Mouse (Mus musculus) lung, postnatal 14 days (tissue): ENCODE data around the gene Dkk2.

ENCODE experiments used
- DNase-seq: peaks from one replicate; pipeline ENCODE4 v3.0.0; 2021

Gene Dkk2

DNA sequence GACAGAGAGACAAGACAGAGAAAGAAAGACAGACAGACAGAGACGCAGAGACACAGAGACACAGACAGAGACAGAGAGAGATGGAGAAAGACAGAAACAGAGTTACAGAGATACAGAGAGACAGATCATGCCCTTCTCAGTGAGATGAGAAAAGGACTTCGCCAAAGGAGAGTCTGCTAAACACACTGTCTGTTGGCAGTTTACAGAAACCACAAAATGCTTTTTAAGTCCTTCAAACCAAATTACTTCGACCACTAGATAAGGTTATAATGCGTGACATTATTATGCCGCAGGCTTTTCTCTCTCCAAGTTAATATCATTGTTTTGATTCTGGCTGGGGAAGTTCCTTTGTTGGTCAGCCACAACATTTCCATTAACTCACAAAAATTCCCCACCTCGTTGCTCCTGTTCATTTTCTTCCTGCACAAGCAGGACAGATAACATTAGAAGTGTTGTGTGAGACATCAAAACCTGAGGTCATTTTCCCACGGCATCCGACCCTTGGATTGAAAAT is 40.2 kb downstream of the Dkk2 start:
- DNase-seq = no peak

DNA sequence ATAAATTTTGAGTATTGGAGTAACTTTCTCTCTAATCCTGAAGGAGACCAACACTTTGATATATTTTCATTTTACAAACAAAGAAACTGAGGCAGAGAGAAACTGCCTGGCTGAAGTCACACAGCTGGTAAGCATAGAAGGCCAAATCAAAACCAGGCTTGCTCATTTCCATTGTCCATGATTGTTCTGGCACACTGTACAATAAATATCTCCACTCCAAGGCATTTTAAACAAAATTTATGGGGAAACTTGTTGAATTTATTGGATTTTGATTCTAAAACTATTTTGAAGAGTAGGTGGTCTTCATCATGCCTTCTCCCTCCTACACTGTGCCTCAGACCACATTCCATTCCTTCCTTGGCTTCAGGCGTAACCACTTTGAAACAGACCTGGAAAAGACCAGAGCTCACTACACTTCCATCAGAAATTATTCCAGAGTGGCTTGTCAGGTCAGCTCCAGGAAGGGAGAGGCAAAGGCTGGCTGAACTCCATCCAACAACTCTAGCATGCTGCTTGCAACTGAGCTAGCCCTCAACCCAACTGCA is 44.7 kb downstream of the Dkk2 start:
- no peak for DNase-seq

DNA sequence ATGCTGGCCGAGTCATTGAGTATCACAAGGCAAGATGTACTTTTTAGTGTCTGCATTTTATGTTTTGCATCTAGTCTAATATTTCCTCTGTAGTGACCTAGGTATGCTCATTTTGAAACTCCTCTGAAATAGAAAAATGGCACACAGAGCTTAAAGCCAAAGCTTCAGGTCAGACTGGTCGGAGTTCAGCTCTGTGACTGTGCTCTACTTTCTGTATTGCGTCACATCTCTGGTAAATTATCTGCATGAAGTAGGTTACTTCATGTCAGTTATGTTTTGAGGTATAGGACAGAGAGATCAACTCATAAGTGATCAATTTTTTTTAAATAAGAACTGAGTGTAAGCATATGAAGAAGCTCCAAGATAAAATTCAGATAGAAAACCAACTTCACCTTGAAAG is 45.7 kb downstream of the Dkk2 start:
- DNase-seq = no peak

DNA sequence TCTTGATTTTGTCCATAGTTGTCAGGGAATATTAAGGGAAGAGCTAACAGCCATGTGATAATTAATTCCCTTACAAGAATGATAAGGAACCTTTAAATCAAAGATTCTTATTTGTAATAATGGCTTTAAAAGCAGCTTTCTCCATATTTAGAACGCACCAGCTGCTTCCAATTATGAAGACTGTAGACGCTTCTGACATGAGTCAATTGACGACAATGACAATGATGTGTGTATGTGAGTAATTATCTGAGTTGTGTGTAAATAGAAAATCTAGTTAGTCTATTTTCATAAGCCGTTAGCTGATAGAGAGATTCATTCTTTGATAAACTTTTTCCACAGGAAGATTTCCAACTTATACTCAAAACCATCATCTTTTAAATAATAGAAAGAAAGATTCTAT is 46.8 kb downstream of the Dkk2 start:
- no peak for DNase-seq

DNA sequence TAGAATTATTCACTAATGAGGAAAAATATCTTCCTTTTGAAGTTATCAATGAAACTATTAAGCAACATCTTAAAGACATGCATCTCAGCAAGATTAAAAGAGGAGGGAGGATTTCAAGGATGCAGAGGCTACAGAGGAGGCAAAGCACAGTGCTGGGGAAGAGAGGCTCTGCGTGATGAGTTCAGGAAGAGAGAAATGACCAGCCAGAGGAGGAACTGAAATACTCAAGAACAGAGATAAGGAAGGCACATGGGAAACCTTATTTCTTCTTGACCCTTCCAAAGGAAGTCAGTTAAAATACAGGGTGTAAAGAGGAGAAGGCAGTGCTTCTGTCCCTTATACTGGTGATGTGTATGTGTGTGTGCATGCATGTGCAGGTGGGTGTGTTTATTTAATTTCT is 49.4 kb downstream of the Dkk2 start:
- DNase-seq = no peak

DNA sequence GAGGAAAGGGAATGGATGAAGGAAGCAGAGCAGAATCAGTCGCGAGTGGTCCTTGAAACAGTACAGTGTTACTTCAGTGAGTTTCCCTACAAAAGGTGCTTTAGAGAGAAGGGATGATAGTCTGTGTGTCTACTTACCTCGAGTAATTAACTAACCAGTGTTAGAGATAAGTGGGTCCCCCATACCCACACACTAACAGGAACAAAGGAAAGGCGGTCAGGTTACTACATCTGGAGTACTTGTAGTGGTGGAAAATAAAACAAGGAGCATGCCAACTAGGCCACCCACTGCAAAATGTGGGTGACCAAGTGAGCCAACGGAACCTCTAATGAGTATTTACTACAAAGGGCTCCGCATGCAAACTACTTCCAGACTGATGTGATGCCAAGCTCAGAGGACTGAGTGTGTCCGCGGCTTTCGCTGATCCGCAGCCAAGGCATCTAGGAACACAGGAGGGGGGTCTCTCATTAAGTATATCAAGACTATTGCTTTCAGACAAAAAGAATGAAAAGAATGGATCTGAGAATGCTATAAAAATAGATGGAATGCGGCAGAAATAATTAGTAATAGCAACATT is 52.8 kb downstream of the Dkk2 start:
- DNase-seq = no peak

DNA sequence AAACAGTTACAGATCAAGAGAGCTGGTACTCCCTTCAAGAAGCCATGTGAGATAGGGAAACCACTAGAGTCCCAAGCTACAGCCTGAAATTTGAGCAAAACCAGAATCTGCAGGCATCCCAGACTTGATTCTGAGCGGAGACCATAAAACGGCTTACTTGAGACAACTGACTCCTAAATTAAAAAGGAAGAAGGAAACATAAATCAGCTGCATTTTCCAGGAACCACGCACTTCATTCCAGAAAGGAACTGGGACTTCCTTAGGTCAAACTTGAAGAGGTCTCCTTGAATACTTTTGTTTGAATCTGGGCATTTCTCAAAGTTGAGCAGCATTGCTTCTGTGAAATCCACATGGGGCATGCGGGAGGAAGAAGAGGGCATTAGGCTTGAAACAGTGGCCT is 55.9 kb downstream of the Dkk2 start:
- DNase-seq = no peak

DNA sequence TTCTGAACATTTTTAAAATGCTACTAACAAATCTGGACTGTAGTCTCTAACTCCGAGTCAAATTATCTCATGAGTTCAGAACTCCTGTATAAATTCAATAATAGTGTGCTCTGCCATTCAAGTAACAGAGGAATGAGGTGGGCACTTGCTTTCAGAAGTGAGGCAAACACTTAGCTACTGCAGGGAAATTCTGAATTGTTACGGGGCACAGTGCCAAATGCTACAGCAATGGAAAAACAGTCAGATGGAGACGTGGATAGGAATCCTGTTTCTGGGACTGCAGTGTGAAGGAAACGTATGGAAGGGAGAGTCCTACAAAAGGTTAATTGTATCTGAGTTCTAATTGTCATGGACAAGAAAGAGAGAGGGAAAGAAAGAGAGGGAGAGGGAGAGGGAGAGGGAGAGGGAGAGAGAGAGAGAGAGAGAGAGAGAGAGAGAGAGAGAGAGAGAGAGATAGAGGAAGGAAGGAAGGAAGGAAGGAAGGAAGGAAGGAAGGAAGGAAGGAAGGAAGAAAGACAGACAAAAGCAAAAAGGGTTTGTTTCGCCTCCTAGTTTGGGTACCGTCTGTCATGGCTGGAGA is 64.4 kb downstream of the Dkk2 start:
- peak; percentile 34 for DNase-seq

DNA sequence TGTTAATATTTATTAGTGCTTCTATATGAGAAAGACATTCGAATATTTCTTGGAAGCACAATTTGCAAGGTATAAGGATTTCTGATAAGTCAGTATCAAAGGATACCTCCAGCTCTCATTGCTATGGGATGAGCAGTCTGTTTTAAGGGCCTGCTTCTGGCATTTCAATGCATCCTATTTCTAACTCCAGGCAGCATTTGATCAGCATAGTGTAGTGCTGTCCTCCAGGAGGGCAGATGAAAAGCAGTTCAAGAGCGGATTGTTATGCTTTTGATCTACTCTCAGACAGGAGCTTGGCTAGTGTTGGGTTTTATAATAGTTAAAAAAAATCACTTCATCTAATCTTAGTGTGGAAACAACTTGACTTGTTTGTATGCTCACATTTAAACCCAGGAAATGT is 73.7 kb downstream of the Dkk2 start:
- DNase-seq = no peak

DNA sequence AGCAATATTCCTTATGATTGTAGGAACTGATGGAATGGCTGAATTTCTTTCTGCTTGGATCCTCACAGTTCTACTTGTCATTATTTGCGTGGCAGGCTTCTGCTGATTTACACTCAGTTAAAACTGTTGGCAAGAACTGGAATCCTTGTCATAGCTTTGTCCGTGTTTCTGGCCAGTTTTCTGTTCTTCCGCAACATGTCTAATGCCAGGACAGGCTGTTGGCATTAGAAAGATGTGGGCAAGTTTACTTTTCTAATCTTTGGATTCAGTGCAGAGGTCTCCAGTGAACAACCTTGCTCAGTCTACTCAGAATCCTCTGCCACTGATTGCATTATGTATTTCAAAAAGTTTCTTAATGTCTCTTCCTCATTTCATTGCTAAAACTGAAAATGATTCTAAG is 83.8 kb downstream of the Dkk2 start:
- DNase-seq = no peak

DNA sequence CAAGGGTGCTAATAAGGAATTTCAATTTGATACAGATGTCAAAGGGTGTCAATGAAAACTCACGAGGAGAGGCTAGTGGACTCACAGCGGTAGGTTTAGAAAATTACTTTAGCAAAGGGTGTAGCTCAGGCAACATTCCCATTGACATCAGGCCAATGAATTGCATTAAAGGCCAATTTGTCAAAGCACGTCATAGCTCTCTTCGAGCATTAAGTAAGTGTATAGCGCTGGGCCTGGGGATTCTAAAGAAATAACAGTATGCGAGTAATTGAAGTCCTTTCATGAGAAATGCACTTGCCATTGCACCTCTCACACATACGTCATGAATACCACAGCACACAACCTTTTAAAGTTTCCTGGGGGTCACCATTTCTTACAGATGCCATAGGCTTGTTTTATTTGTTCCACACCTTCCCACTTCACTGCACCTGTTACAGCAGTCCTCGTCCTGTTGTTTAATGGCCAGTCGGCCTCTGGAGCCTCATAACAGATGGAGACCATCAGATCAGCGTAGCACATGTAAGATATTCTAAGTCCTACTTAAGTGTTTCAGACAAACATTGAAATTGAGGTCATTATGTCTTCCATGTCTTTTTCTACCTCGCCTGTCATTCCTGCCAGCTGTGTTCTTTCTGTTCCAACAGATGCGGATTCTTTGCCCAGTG is 101.9 kb downstream of the Dkk2 start:
- DNase-seq = no peak

DNA sequence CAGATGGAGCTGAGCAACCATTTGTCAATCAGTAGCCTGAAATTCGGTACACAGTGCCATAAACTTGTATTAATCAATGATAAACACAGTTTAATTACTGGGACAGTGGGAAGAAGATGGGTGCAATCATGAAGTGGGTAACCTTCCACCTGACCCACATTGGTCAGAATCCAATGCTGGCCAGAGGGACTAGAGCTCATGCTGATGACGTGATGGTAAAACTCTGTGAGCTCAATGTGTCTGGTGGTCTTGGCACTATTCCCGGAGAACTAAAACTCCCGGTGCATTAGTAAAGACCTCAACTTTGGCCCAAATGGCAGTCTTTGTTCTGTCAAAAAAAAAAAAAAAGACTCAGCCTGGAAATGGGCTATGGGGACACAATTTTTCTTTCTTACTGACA is 116.9 kb downstream of the Dkk2 start:
- no peak for DNase-seq

DNA sequence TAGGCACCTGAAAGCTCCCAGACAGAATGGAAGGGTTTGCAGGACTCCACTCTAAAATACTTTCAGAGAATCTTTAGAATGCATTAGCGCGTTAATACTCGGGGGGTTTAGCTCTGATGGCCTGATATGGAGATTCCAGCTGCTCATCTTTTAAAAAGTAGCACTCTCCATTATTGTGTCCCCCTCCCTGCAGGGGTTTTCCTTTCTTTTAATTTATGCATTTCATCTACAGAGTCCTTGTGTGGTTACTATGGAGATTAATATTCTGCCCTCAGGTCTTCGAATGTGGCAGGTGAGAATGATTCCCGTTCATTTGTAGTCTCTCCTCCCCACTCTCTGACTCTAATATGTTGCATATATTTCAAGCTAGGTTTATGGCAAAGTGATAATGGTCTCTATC is 117.6 kb downstream of the Dkk2 start:
- no peak for DNase-seq

DNA sequence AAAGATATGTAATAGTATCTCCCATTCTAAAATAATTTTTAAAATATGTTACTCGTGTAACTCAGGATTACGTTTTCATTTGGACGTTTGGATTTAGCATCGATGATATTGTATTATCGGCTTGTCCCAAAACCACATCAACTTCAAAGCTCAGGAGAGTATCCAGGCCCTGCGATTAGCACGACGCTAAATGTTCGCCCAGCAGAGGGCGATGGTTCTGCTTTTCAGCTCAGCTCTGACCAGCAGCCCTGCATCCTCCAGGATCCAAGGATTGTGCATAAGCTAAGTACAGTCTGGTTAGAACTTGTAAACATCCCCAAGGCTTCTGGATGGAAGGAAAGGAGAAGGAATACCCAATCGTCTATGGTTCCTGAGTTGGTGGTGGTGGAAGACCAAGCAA is 122.4 kb downstream of the Dkk2 start:
- peak; percentile 56 for DNase-seq

DNA sequence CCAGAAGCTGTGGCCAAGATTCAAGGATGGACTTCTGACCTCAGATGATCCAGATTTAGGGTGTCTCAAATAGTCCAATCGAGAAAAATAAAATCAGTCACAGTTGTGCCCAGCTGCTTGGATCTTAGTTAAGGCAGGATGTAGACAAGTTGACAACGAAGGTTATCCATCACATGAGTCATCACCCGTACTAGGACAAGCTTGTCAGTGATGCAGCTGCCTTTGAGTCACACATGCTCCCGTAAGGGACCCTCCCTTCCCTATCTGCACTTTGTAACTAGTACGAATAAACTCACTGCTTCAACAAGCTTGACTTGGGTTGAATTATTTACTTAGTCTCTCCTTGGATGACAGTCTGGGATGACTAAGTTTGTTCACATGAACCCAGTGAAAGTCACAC is 126.2 kb downstream of the Dkk2 start:
- no peak for DNase-seq

DNA sequence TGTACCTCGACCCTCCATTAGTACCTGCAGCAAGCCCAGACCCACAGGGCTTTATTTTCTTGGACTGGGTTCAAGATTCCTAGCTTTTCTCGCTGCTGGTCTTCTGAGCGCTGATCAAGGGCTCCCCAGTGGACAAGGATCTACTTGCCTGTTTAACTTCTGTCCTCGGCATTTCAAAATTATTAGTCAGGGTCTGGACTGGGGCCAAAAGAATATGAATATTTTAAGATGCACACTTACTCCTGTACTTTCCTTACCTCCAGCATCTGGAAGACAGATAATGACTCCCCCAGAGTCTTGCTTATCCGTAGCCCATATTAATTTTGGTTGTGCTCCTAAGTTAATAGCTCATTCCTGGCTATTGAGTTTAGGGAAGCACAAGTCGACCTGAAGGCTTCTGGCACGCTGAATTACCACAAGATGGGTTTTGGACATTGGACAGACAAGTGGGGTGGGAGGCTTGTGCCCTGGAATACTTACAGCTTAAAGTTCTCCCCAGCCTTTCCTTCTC is 134.9 kb downstream of the Dkk2 start:
- no peak for DNase-seq

DNA sequence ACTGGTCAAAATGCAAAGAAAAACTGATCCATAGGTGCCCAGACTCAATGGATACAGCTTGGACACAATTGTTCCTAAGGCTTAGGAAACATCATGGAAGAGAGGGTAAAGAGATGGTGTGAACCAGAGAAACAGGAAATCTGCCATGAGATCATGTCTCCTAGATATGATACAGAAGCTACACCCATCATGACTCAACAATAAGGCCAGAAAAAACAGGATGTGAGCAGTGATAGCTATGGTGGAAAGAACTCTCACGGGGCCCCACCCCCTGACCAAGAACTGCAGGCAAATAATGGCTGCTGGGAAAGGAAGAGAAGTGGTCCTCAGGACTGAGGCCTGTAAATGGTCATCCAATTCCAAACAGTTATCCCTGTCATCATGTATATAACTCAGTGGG is 142.5 kb downstream of the Dkk2 start:
- no peak for DNase-seq
